Mouse (Mus musculus): Measurements from ENCODE around the gene Prrx1.

GRCm38 (mm10) chr1:163257298-163257697, 56.2 kb downstream of the Prrx1 start:
- TF ChIP-seq CTCF (conservative IDR thresholded peaks at IDR 0.05; ENCODE audit: low read length) (no peak), NANOG (IDR thresholded peaks at IDR 0.05; ENCODE audit: borderline replicate concordance, low read length) (no peak), POU5F1 (IDR thresholded peaks at IDR 0.05; ENCODE audit: borderline replicate concordance, low read length) (no peak)

Data from E14TG2a.4 (cell line).